Mouse (Mus musculus) embryonic fibroblast, embryonic 13.5 days (primary cell): Measurements from ENCODE around the gene Trpv2. TPM values are rescaled to one million over a fixed set of nuclear protein-coding genes. Genes with fewer than 3 reads are reported as not detected.

Experiments
- H3K27ac ChIP-seq: 2 replicates; pipeline ENCODE4 v1.5.1; 2012; ENCODE audit warnings: low read length, control low read depth, inconsistent platforms; ENCODE audit not compliant: insufficient read depth
- H3K4me1 ChIP-seq: 2 replicates; pipeline ENCODE4 v1.6.1; 2011; ENCODE audit warnings: low read length; ENCODE audit not compliant: control insufficient read depth, insufficient read depth
- H3K4me3 ChIP-seq: 2 replicates; pipeline ENCODE4 v1.5.1; 2011; ENCODE audit warnings: mild to moderate bottlenecking, control low read depth, low read length; ENCODE audit not compliant: insufficient read depth
- CTCF ChIP-seq: IDR thresholded peaks from 2 replicates; pipeline ENCODE4 v1.5.1; 2011; ENCODE audit warnings: mild to moderate bottlenecking, control low read depth, low read length, moderate library complexity, borderline replicate concordance; ENCODE audit not compliant: insufficient read depth
- POLR2A ChIP-seq: IDR thresholded peaks from 2 replicates; pipeline ENCODE4 v1.6.1; 2011; ENCODE audit warnings: low read depth, mild to moderate bottlenecking, control low read depth, low read length, moderate library complexity
- polyA plus RNA-seq: library from polyadenylated mRNA; stranded (reverse); fragments of >200 nt; gene quantifications from 2 replicates; pipeline ENCODE4 v1.2.4, GENCODE M21; 2011; ENCODE audit warnings: low read depth; ENCODE audit not compliant: missing spikeins, insufficient read length

Gene Trpv2
- polyA plus RNA-seq, 1 experiment = 9.6 TPM

GRCm38 (mm10) chr11:62557205-62557604, 17.1 kb upstream of the Trpv2 start:
- Histone ChIP-seq H3K4me3 (no peak overlapping the region), H3K27ac (no peak overlapping the region), H3K4me1 (peaks cover 6% of the 10 kb centered on the region)
- no peak for TF ChIP-seq CTCF
- TF ChIP-seq POLR2A = no peak

GRCm38 (mm10) chr11:62558152-62558551, 16.1 kb upstream of the Trpv2 start:
- TF ChIP-seq CTCF (no peak), POLR2A (no peak)
- H3K4me1 ChIP-seq = peaks cover 6% of the 10 kb centered on the region
- H3K27ac ChIP-seq = no peak overlapping the region
- H3K4me3 ChIP-seq = no peak overlapping the region

GRCm38 (mm10) chr11:62558961-62559646, 15.2 kb upstream of the Trpv2 start:
- TF ChIP-seq CTCF = no peak
- TF ChIP-seq POLR2A = no peak
- H3K4me1 ChIP-seq = peaks cover 6% of the 10 kb centered on the region
- H3K27ac ChIP-seq = no peak overlapping the region
- no peak overlapping the region for H3K4me3 ChIP-seq

GRCm38 (mm10) chr11:62560463-62561016, 13.7 kb upstream of the Trpv2 start:
- H3K4me3 ChIP-seq = no peak overlapping the region
- H3K4me1 ChIP-seq = peaks cover 3% of the 10 kb centered on the region
- TF ChIP-seq POLR2A = no peak
- no peak for TF ChIP-seq CTCF
- H3K27ac ChIP-seq = no peak overlapping the region

DNA sequence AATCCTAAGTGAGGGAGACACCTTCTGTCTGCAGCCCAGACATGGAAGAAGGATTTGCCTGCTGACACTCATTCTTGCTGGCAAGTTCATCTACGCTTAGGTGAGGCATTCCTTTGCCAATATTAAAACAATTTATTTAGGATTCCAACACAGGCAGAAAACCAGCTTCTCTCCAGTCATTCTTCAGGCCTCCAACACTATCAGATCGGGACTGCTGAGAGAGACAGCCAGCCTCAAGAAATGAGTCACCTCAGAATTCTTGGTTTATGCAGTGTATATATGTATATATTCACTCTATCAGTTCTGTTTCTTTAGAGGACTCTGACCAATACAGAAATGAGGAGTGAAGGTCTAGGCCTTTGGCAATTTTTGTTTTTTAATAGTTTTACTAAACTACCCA, 10.7 kb upstream of the Trpv2 start:
- H3K4me3 ChIP-seq = no peak overlapping the region
- no peak for TF ChIP-seq CTCF
- TF ChIP-seq POLR2A = no peak
- H3K27ac ChIP-seq = 0 out of 2 replicates have a peak overlapping the region, but pooled peaks have one; percentile 24
- peaks cover 6% of the 10 kb centered on the region for H3K4me1 ChIP-seq

DNA sequence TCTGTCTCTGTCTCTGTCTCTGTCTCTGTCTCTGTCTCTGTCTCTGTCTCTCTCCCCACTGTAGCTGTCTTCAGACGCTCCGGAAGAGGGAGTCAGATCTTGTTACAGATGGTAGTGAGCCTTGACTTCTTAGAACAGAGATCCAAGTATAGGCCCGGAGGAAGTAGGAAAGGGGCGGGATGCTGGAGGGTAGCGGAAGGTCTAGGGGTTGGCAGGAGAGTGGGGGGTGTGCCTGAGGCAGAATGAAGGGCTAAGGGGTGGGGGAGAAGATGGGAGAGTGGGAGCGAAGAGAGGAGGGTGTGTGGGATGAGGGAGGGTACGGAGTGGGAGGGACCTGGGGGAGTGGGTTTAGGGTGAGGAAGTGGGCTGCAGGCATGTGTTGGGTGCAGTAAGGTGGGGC, 8.5 kb upstream of the Trpv2 start:
- Histone ChIP-seq H3K4me3 (no peak overlapping the region), H3K4me1 (peaks cover 3% of the 10 kb centered on the region), H3K27ac (no peak overlapping the region)
- no peak for TF ChIP-seq CTCF
- no peak for TF ChIP-seq POLR2A

DNA sequence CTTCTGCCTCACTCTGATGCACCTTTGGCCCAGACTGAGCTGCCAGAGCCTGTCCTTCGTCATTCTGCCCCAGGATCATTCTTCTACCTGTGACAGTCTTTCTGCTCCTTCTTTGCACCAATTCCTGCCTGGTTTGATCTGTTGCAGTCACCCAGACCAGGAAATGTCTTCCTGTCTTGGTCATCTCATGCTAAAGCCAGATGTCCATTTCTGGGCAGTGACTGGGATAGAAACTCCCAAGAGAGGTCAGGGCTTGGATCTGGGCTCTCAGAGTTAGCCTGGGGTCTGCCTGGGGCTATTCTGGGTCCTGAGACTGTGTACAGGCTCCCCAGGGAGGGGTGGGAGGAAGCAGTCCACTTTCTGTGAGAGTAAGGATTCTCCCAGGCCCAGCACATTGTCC, 8.1 kb upstream of the Trpv2 start:
- H3K4me3 ChIP-seq = no peak overlapping the region
- no peak for TF ChIP-seq CTCF
- TF ChIP-seq POLR2A = no peak
- H3K27ac ChIP-seq = no peak overlapping the region
- peaks cover 3% of the 10 kb centered on the region for H3K4me1 ChIP-seq

DNA sequence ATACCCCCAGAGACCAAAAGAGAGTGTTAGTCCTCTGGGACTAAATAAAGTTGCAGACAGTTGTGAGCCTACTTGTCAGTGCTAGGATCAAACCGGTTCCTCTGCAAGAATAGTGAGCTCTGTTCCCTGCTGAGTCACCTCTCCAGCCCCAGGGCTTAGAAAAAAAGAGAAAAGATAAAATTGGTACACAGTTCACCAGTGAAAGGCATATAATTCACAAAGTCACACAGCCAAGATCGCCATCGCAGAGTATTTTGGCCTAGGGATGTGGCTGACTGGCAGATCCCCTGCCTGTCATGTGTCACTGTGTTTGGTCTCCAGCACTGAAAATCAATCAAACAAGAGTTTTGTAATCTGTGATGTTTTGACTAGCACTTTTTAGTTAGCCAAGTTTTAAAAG, 6.0 kb upstream of the Trpv2 start:
- Histone ChIP-seq H3K27ac (no peak overlapping the region), H3K4me3 (no peak overlapping the region), H3K4me1 (peaks cover 3% of the 10 kb centered on the region)
- TF ChIP-seq CTCF (no peak), POLR2A (no peak)

- no peak overlapping the region for H3K4me3 ChIP-seq
- H3K4me1 ChIP-seq = no peaks in the 10 kb centered on the region
- H3K27ac ChIP-seq = no peak overlapping the region
- no peak for TF ChIP-seq POLR2A
- TF ChIP-seq CTCF = no peak
These were observed 408 bp downstream of the Trpv2 start for GRCm38 (mm10) chr11:62574703-62575085.

DNA sequence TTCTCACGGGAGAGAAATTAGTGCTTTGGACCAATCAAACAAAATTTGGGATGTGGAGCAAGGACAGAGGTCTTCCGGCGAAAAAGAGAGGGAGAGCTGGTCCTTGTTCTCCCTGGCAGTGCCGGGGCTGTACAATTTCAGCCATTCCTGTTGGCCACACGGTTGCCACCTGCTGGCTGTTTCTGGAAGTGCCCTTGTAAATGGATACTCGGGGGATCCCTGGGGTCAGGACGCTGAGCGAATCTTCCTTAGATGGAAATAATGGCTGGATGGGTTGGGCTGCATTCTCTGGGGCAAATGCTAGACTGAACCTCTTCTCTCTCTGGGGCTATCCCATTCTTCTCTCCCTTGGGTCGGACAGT, 992 bp downstream of the Trpv2 start:
- Histone ChIP-seq H3K27ac (no peak overlapping the region), H3K4me1 (no peaks in the 10 kb centered on the region), H3K4me3 (peak overlapping the region; percentile 41)
- TF ChIP-seq CTCF = peak; percentile 60; the same call in 1 of the 2 replicates
- no peak for TF ChIP-seq POLR2A
